Mouse (Mus musculus): ENCODE results near the gene Slk. TPM values are rescaled to one million over a fixed set of nuclear protein-coding genes. Genes with fewer than 3 reads are reported as not detected.
"Not testable (repeated sequence)": the region's sequence is repeated elsewhere in the genome, so short reads cannot be mapped to it uniquely, and the experiment has no call there.

Slk gene
- polyA plus RNA-seq, 1 experiment from 2014 or later = 10.6 TPM

DNA sequence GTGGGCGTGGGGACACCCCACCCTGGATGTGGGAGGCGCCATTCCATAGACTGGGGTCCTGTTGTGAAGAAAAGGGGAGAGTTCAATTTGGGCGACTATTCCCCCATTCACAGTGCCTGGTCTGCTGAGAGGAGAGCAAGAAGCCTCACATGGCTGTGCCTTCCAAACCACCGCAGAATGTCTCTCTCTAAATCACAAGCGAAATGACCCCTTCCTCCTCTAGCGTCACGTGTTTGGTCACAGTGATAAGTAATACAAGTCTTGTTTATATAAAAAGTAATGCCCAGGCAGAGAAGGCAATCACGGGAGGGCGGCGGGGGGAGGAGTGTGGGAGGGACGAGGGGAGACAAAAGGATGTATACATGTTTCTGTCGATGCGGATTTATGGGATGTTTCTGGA is 15.8 kb upstream of the Slk start:
- ATAC-seq (ENCODE audit: low FRiP score) = no peak
- no peak overlapping the region for H3K4me3 ChIP-seq (replicated peaks; ENCODE audit: low read length)
- 87% methylated on average over 13 of the region's 13 CpGs for WGBS

DNA sequence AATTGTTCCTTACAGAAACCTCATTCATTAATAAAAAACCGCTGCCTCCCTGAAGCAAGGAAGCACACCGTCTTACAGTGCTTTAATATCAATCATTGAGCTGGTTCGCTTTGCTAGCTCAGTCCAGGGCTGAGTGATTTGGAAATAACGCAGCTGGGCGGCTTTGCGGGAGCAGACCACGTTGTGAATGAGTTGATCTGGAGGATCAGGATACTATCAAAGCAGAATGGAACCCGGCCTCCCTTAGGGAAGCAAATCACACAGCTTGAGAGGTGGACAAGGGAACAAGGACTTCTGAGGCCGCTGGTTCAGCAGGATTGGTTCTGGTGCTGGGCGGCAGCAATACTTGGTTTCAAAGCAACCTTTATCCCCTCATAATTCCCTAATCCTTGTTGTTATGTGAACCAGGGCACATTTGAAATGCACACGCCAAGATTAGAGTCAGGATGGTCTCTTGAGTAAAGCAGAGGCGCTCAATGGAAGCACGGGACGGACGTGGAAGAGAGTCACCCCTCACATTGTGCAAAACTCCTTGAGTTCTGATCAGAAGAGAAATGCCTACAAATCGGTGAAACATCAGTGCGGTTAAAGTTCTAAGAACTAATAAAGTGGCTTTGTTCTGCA is 14.3 kb upstream of the Slk start:
- Histone ChIP-seq H3K9me3 (ENCODE audit: control insufficient read depth, low read length) (no peaks in the 10 kb centered on the region), H3K4me1 (replicated peaks; ENCODE audit: control insufficient read depth, insufficient read depth, low read length) (0 out of 2 replicates have a peak, but pooled peaks cover 5% of the 10 kb centered on the region), H3K4me2 (replicated peaks) (no peak overlapping the region), H3K27ac (peak overlapping the region; percentile 16; the same call in 1 of the 2 replicates), H3K36me3 (replicated peaks; ENCODE audit: control insufficient read depth, insufficient read depth) (no peaks in the 10 kb centered on the region), H3K4me3 (replicated peaks; ENCODE audit: low read length) (no peak overlapping the region), H3K27me3 (ENCODE audit: control insufficient read depth, insufficient read depth, low read length) (no peaks in the 10 kb centered on the region), H3K9ac (no peak overlapping the region)
- 47% methylated on average over 17 of the region's 17 CpGs for WGBS
- DNase-seq (ENCODE audit: low spot score) (no peak), ATAC-seq (ENCODE audit: low FRiP score) (no peak)

More for the DNA sequence above, 15.8 kb upstream of the Slk start:
- H3K4me1 ChIP-seq (replicated peaks; ENCODE audit: control insufficient read depth, insufficient read depth, low read length) = 0 out of 2 replicates have a peak, but pooled peaks cover 5% of the 10 kb centered on the region
- H3K36me3 ChIP-seq (replicated peaks; ENCODE audit: control insufficient read depth, insufficient read depth) = no peaks in the 10 kb centered on the region
- DNase-seq (ENCODE audit: low spot score) = no peak
- no peaks in the 10 kb centered on the region for H3K27me3 ChIP-seq (ENCODE audit: control insufficient read depth, insufficient read depth, low read length)
- no peak overlapping the region for H3K4me2 ChIP-seq (replicated peaks)
- H3K27ac ChIP-seq = no peak overlapping the region
- H3K9me3 ChIP-seq (ENCODE audit: control insufficient read depth, low read length) = no peaks in the 10 kb centered on the region
- H3K9ac ChIP-seq = no peak overlapping the region

DNA sequence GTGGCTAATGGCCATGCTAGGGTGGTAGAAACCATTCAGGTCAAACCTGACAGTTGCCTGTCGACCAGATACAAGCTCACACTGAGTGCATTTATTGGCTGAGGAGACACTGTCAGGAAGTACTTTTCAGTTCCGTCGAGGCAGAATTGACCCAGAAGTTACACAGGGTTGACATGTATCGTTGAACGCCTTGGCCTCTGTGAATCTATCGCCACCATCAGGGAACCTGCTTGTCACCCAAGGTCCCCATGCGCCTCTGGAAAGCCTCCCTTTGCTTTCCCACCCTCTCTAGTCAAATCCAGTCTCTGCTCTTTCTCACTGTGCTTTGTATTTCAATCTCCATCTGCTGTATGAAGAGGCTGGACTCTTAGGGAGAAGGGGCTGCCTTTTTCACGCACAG is 13.5 kb upstream of the Slk start:
- 86% methylated on average over 8 of the region's 8 CpGs for WGBS
- DNase-seq (ENCODE audit: low spot score) (no peak), ATAC-seq (ENCODE audit: low FRiP score) (no peak)
- Histone ChIP-seq H3K4me3 (replicated peaks; ENCODE audit: low read length) (no peak overlapping the region), H3K9me3 (ENCODE audit: control insufficient read depth, low read length) (no peaks in the 10 kb centered on the region), H3K36me3 (replicated peaks; ENCODE audit: control insufficient read depth, insufficient read depth) (no peaks in the 10 kb centered on the region), H3K4me1 (replicated peaks; ENCODE audit: control insufficient read depth, insufficient read depth, low read length) (0 out of 2 replicates have a peak, but pooled peaks cover 5% of the 10 kb centered on the region), H3K27ac (no peak overlapping the region), H3K27me3 (ENCODE audit: control insufficient read depth, insufficient read depth, low read length) (no peaks in the 10 kb centered on the region), H3K9ac (no peak overlapping the region), H3K4me2 (replicated peaks) (no peak overlapping the region)

DNA sequence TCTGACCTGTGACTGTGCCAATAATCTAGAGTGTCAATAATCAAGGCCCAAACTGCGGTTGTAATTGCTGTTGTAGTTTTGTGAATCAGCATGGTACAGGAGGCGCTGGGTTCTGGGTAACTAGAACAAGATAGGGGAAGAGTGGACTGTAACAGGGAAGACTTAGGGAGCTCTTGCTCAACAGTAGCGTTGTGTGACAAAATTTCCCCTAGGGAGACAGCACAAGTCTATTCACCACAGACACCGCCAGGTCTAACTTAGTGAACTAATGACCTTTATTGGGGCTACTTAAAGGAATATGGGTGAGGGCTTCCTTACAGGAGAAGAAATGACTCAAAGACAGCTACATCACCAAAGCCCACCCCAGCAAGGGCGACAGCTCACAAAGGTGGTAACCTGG is 9.4 kb upstream of the Slk start:
- H3K9me3 ChIP-seq (ENCODE audit: control insufficient read depth, low read length) = no peaks in the 10 kb centered on the region
- 0 out of 2 replicates have a peak, but pooled peaks cover 2% of the 10 kb centered on the region for H3K4me1 ChIP-seq (replicated peaks; ENCODE audit: control insufficient read depth, insufficient read depth, low read length)
- H3K36me3 ChIP-seq (replicated peaks; ENCODE audit: control insufficient read depth, insufficient read depth) = no peaks in the 10 kb centered on the region
- H3K27me3 ChIP-seq (ENCODE audit: control insufficient read depth, insufficient read depth, low read length) = no peaks in the 10 kb centered on the region
- ATAC-seq (ENCODE audit: low FRiP score) (no peak), DNase-seq (ENCODE audit: low spot score) (no peak)
- H3K9ac ChIP-seq = no peak overlapping the region
- H3K4me3 ChIP-seq (replicated peaks; ENCODE audit: low read length) = no peak overlapping the region
- no peak overlapping the region for H3K27ac ChIP-seq
- no peak overlapping the region for H3K4me2 ChIP-seq (replicated peaks)
- 92% methylated on average over 5 of the region's 5 CpGs for WGBS

DNA sequence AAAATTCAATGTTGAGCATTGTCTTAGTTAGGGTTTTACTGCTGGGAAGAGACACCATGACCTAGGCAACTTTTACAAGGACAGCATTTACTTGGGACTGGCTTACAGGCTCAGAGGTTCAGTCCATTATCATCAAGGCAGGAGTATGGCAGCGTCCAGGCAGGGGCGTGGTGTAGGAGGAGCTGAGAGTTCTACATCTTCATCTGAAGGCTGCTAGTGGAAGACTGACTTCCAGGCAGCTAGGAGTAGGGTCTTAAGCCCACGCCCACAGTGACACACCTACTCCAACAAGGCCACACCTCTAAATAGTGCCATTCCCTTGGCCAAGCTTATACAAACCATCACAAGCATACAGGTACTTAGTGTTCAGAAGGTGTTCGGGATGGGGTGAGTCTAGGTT is 7.5 kb upstream of the Slk start:
- H3K9me3 ChIP-seq (ENCODE audit: control insufficient read depth, low read length); H3K27me3 ChIP-seq (ENCODE audit: control insufficient read depth, insufficient read depth, low read length); H3K36me3 ChIP-seq (replicated peaks; ENCODE audit: control insufficient read depth, insufficient read depth); H3K4me1 ChIP-seq (replicated peaks; ENCODE audit: control insufficient read depth, insufficient read depth, low read length); H3K4me2 ChIP-seq (replicated peaks); H3K27ac ChIP-seq; DNase-seq (ENCODE audit: low spot score); H3K9ac ChIP-seq; ATAC-seq (ENCODE audit: low FRiP score); H3K4me3 ChIP-seq (replicated peaks; ENCODE audit: low read length): not testable (repeated sequence)
- WGBS = 69% methylated on average over 4 of the region's 4 CpGs

DNA sequence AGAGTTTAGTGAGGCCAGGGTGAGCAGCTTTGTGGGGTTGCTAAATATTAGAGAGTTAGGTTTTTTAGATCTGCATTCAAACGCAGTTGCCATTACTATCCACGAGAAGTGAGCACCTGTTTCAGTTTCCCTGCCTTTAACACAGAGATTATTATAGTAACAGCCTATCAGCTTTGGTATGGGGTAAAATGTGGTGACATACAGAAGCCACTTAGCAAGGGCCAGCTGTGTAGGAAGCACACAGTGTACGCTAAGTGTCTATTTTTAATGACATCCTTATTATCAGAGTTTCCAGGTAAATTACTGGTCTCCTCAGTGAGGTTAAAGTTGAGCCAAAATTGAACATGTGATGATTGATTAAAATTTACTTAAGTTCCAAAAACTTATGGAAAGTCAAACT is 5.8 kb upstream of the Slk start:
- DNase-seq (ENCODE audit: low spot score) (no peak), ATAC-seq (ENCODE audit: low FRiP score) (no peak)
- Histone ChIP-seq H3K36me3 (replicated peaks; ENCODE audit: control insufficient read depth, insufficient read depth) (no peaks in the 10 kb centered on the region), H3K27me3 (ENCODE audit: control insufficient read depth, insufficient read depth, low read length) (no peaks in the 10 kb centered on the region), H3K9me3 (ENCODE audit: control insufficient read depth, low read length) (no peaks in the 10 kb centered on the region), H3K4me1 (replicated peaks; ENCODE audit: control insufficient read depth, insufficient read depth, low read length) (no peaks in the 10 kb centered on the region), H3K27ac (no peak overlapping the region), H3K4me3 (replicated peaks; ENCODE audit: low read length) (no peak overlapping the region), H3K4me2 (replicated peaks) (no peak overlapping the region), H3K9ac (no peak overlapping the region)
- 90% methylated on average over 3 of the region's 3 CpGs for WGBS

DNA sequence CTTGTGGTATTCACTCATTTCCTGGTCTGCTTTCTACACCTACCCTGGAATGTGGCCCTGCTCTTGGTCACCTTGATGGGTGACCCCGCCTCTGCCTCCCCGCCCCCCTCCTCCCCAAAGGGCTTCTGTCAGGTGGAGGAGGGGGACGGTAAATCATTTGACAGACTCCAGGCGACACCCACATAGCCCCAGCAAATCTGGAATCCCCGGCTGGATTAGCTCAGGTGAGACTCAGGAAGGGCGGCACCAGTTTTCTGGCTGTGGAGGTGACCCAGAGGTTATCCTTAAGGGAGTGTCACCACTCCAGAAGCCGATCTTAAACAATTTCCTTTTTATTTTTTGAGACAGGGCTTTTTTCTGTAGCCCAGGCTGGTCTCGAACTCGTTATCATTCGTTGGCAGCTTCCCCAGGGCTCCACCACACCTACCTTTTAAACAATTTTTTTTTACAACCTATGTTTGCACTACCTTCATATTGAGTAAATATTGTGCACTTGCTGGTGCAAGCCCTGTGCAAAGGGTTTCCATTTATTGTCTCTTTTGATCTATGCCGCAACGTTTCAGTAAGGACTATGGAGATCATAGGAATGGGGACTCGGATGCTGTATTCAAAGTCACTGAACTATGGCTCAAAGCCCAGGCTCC is 775 bp upstream of the Slk start:
- WGBS = 12% methylated on average over 13 of the region's 13 CpGs
- H3K36me3 ChIP-seq (replicated peaks; ENCODE audit: control insufficient read depth, insufficient read depth) = no peaks in the 10 kb centered on the region
- peak overlapping the region; percentile 93 for H3K27ac ChIP-seq
- H3K9ac ChIP-seq = peak overlapping the region; percentile 88
- peak overlapping the region; percentile 90 for H3K4me2 ChIP-seq (replicated peaks)
- ATAC-seq (ENCODE audit: low FRiP score) = peak; percentile 21; the same call in 1 of the 2 replicates
- H3K4me3 ChIP-seq (replicated peaks; ENCODE audit: low read length) = peak overlapping the region; percentile 75
- no peak for DNase-seq (ENCODE audit: low spot score)
- peaks cover 25% of the 10 kb centered on the region for H3K4me1 ChIP-seq (replicated peaks; ENCODE audit: control insufficient read depth, insufficient read depth, low read length)
- no peaks in the 10 kb centered on the region for H3K27me3 ChIP-seq (ENCODE audit: control insufficient read depth, insufficient read depth, low read length)
- H3K9me3 ChIP-seq (ENCODE audit: control insufficient read depth, low read length) = no peaks in the 10 kb centered on the region

DNA sequence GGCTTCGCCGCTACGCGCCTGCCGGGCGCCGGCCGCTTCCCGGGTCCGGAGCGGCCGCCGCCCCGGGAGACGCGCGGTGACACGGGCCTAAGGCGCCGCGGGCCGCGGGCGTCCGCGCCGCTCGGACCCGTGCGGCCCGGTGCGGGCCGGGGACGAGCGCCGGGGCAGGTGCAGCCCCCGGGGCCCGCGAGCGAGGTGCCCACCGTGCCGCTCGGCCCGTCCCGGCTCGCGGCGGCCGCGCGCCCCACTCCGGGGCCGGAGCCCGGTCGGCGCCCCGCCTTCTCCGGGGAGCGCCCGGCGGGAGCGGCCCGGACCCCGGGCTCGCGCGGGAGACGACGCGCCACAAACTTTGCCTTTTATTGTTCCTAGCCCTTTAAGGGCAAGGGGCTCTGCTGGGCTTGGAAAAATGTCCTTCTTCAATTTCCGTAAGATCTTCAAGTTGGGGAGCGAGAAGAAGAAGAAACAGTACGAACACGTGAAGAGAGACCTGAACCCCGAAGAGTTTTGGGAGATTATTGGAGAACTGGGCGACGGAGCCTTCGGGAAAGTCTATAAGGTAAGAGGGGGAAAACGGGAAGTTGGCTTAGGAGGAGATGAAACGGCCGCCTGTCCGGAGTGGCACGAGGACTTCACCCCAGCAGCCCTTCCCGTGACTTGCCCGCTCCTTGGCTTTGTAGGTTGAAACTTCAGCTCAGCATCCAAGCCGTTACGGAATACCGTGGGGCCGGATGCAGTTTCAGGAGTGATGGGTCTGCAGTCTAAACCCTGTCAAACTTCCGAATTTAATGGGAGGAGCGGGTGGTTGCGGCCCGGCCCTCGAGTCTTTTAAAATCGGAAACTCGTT is 532 bp downstream of the Slk start:
- Histone ChIP-seq H3K9ac (peak overlapping the region; percentile 88), H3K36me3 (replicated peaks; ENCODE audit: control insufficient read depth, insufficient read depth) (no peaks in the 10 kb centered on the region), H3K4me2 (replicated peaks) (peak overlapping the region; percentile 90), H3K4me3 (replicated peaks; ENCODE audit: low read length) (peak overlapping the region; percentile 75), H3K27ac (peak overlapping the region; percentile 93), H3K4me1 (replicated peaks; ENCODE audit: control insufficient read depth, insufficient read depth, low read length) (peaks cover 25% of the 10 kb centered on the region), H3K9me3 (ENCODE audit: control insufficient read depth, low read length) (no peaks in the 10 kb centered on the region), H3K27me3 (ENCODE audit: control insufficient read depth, insufficient read depth, low read length) (no peaks in the 10 kb centered on the region)
- ATAC-seq (ENCODE audit: low FRiP score) (peak; percentile 78), DNase-seq (ENCODE audit: low spot score) (no peak)
- WGBS = under 1% methylated on average over 74 of the region's 96 CpGs

DNA sequence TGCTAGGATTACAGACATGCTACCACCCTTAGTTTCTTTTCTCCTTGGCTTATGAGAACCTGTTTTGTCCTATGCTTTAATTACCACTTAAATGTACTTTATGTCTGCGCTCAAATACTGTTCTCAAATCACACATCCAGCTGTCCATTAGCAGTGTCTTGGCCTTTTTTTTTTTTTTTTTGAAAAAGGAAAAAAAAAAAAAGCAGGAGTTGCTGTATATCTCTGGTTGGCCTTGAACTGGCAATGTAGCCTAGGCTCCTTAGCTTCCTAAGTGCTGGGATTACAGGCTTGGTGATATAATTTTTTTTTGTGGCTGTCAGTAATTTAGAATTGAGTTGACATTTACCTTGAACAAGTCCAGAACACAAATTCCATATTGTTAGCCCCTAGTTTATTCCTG is 6.3 kb downstream of the Slk start:
- Histone ChIP-seq H3K27me3 (ENCODE audit: control insufficient read depth, insufficient read depth, low read length) (no peaks in the 10 kb centered on the region), H3K4me1 (replicated peaks; ENCODE audit: control insufficient read depth, insufficient read depth, low read length) (peaks cover 22% of the 10 kb centered on the region), H3K9ac (no peak overlapping the region), H3K4me2 (replicated peaks) (no peak overlapping the region), H3K9me3 (ENCODE audit: control insufficient read depth, low read length) (no peaks in the 10 kb centered on the region), H3K4me3 (replicated peaks; ENCODE audit: low read length) (no peak overlapping the region), H3K27ac (no peak overlapping the region), H3K36me3 (replicated peaks; ENCODE audit: control insufficient read depth, insufficient read depth) (no peaks in the 10 kb centered on the region)
- WGBS = 89% methylated on average over 1 of the region's 1 CpGs
- no peak for ATAC-seq (ENCODE audit: low FRiP score)
- no peak for DNase-seq (ENCODE audit: low spot score)

All from hindbrain, embryonic 14.5 days (tissue).